Mouse (Mus musculus) retina, postnatal 7 days (tissue): ENCODE measurements around the gene Amer3.
"Not testable (repeated sequence)": the region's sequence is repeated elsewhere in the genome, so short reads cannot be mapped to it uniquely, and the experiment has no call there.

Experiments
- DNase-seq: peaks from one replicate; pipeline ENCODE4 v3.0.0-alpha.2; 2012; ENCODE audit warnings: low read depth, low spot score

Gene Amer3

GRCm38 (mm10) chr1:34578851-34579781 is at the start of gene Amer3:
Gene Amer3 (plus strand): TSS chr1:34579657.
- DNase-seq = peak; percentile 42

GRCm38 (mm10) chr1:34534574-34534973 is 44.9 kb upstream of the Amer3 start:
- DNase-seq = not testable (repeated sequence)

- DNase-seq = not testable (repeated sequence)
Observed at GRCm38 (mm10) chr1:34535043-34535698, 44.3 kb upstream of the Amer3 start, which contains the start of gene Cfc1. Gene Cfc1 (plus strand): TSS chr1:34535648.

GRCm38 (mm10) chr1:34536291-34536766 is 43.1 kb upstream of the Amer3 start:
- DNase-seq = no peak

GRCm38 (mm10) chr1:34536767-34537485 is 42.5 kb upstream of the Amer3 start:
- no peak for DNase-seq

GRCm38 (mm10) chr1:34547074-34547473 is 32.4 kb upstream of the Amer3 start:
- no peak for DNase-seq

- DNase-seq = no peak
Observed at GRCm38 (mm10) chr1:34553690-34554089, 25.8 kb upstream of the Amer3 start.

GRCm38 (mm10) chr1:34554275-34554674 is 25.2 kb upstream of the Amer3 start:
- no peak for DNase-seq

GRCm38 (mm10) chr1:34560843-34561242 is 18.6 kb upstream of the Amer3 start, which contains the start of gene Prss40:
Gene Prss40 (minus strand): TSS chr1:34560943.
- no peak for DNase-seq

- no peak for DNase-seq
Observed at GRCm38 (mm10) chr1:34564383-34565045, 14.9 kb upstream of the Amer3 start.

GRCm38 (mm10) chr1:34568120-34568519 is 11.3 kb upstream of the Amer3 start:
- no peak for DNase-seq

- DNase-seq = no peak
Observed at GRCm38 (mm10) chr1:34569876-34570275, 9.6 kb upstream of the Amer3 start.

- DNase-seq = no peak
Observed at GRCm38 (mm10) chr1:34571431-34571830, 8.0 kb upstream of the Amer3 start.

- no peak for DNase-seq
Observed at GRCm38 (mm10) chr1:34573221-34573620, 6.2 kb upstream of the Amer3 start.

- DNase-seq = no peak
Observed at GRCm38 (mm10) chr1:34579782-34580356, 412 bp downstream of the Amer3 start.

GRCm38 (mm10) chr1:34582218-34582617 is 2.8 kb downstream of the Amer3 start:
- DNase-seq = no peak

GRCm38 (mm10) chr1:34583821-34584263 is 4.4 kb downstream of the Amer3 start:
- peak; percentile 37 for DNase-seq

- no peak for DNase-seq
Observed at GRCm38 (mm10) chr1:34584736-34585135, 5.3 kb downstream of the Amer3 start.

- DNase-seq = no peak
Observed at GRCm38 (mm10) chr1:34587298-34588096, 8.0 kb downstream of the Amer3 start.

- DNase-seq = no peak
Observed at GRCm38 (mm10) chr1:34600000-34600399, 20.5 kb downstream of the Amer3 start.
